Comparison of ENCODE assay signal across 10 mouse cellular contexts in genomic region chr13:112989541-112989940, GRCm38 (mm10). TPM values are rescaled to one million over a fixed set of nuclear protein-coding genes. Genes with fewer than 3 reads are reported as not detected.
DNase-seq lines count a peak whose midpoint lies in the region; ATAC-seq and TF ChIP-seq lines count a peak whose summit lies in the region.
"Had no signal": no experiment of that assay in that cellular context is flagged by ENCODE, and none has a peak within 500 bp of the region (broad histone marks: within the 10 kb centered on the region; RNA-seq: fewer than 3 reads in every experiment).

No protein-coding gene starts in this region.

- no peak overlapping the region for H3K9ac ChIP-seq in kidney, embryonic 14.5 days (ENCODE audit: low read depth, low read length)
- H3K9ac ChIP-seq in hindbrain, postnatal 0 days (replicated peaks; ENCODE audit: low read length): no peak overlapping the region
- H3K9ac ChIP-seq in midbrain, embryonic 15.5 days: no peak overlapping the region

- H3K27me3 ChIP-seq in kidney, embryonic 14.5 days (ENCODE audit: control insufficient read depth, insufficient read depth, low read length): peaks cover 79% of the 10 kb centered on the region
- peaks cover 60% of the 10 kb centered on the region for H3K27me3 ChIP-seq in hindbrain, postnatal 0 days (ENCODE audit: insufficient read depth, low read length)
- H3K27me3 ChIP-seq in midbrain, embryonic 15.5 days (replicated peaks): peaks cover 69% of the 10 kb centered on the region
- peaks cover 38% of the 10 kb centered on the region for H3K27me3 ChIP-seq in thymus, adult 2 months (ENCODE audit: control insufficient read depth, insufficient read depth, low read length)

- TF ChIP-seq POLR2A in thymus, adult 2 months (IDR thresholded peaks at IDR 0.05; ENCODE audit: control insufficient read depth, extremely low read depth, insufficient read depth, low read length, poor library complexity): no peak

- peak overlapping the region; percentile 17 for H3K4me3 ChIP-seq in kidney, embryonic 14.5 days (ENCODE audit: low read length)
- peak overlapping the region; percentile 54 for H3K4me3 ChIP-seq in hindbrain, postnatal 0 days (ENCODE audit: low read length)
- peak overlapping the region; percentile 0; the same call in 1 of the 2 replicates for H3K4me3 ChIP-seq in midbrain, embryonic 15.5 days
- no peak overlapping the region for H3K4me3 ChIP-seq in thymus, adult 2 months (ENCODE audit: control insufficient read depth, insufficient read depth, low read length)

- no peak for TF ChIP-seq CTCF in hindbrain, postnatal 0 days (IDR thresholded peaks at IDR 0.05; ENCODE audit: low read depth)
- TF ChIP-seq CTCF in thymus, adult 2 months (IDR thresholded peaks at IDR 0.05; ENCODE audit: borderline replicate concordance, control insufficient read depth, extremely low read depth, insufficient read depth, low read length, poor library complexity): no peak

- no peaks in the 10 kb centered on the region for H3K9me3 ChIP-seq in kidney, embryonic 14.5 days (ENCODE audit: control insufficient read depth, low read length)
- no peaks in the 10 kb centered on the region for H3K9me3 ChIP-seq in hindbrain, postnatal 0 days (ENCODE audit: low read length)
- H3K9me3 ChIP-seq in midbrain, embryonic 15.5 days: no peaks in the 10 kb centered on the region

- H3K27ac ChIP-seq in kidney, embryonic 14.5 days (ENCODE audit: low read depth, low read length): no peak overlapping the region
- H3K27ac ChIP-seq in hindbrain, postnatal 0 days: no peak overlapping the region
- H3K27ac ChIP-seq in midbrain, embryonic 15.5 days: no peak overlapping the region
- H3K27ac ChIP-seq in thymus, adult 2 months (ENCODE audit: control insufficient read depth, insufficient read depth, low read length): no peak overlapping the region

- intact Hi-C loops in gastrocnemius, postnatal 14 days (cut with DNase I; ENCODE audit: low total_unique reads): no loop called here

- H3K4me1 ChIP-seq in kidney, embryonic 14.5 days (ENCODE audit: control insufficient read depth, insufficient read depth, low read length): peaks cover 39% of the 10 kb centered on the region
- peaks cover 5% of the 10 kb centered on the region; the same call in 1 of the 2 replicates for H3K4me1 ChIP-seq in hindbrain, postnatal 0 days (ENCODE audit: insufficient read depth, low read length)
- H3K4me1 ChIP-seq in midbrain, embryonic 15.5 days: peaks cover 55% of the 10 kb centered on the region
- H3K4me1 ChIP-seq in thymus, adult 2 months (replicated peaks; ENCODE audit: control insufficient read depth, insufficient read depth, low read length): peaks cover 32% of the 10 kb centered on the region

- peak overlapping the region; percentile 96 for H3K4me2 ChIP-seq in kidney, embryonic 14.5 days (replicated peaks; ENCODE audit: low read depth, low read length)
- H3K4me2 ChIP-seq in hindbrain, postnatal 0 days (ENCODE audit: low read depth, low read length): peak overlapping the region; percentile 39
- H3K4me2 ChIP-seq in midbrain, embryonic 15.5 days: peak overlapping the region; percentile 95

- no peak for DNase-seq in kidney, adult 11 months
- DNase-seq in embryo, embryonic 10.5 days (ENCODE audit: low spot score): peak; percentile 41
- no peak for DNase-seq in hindbrain, postnatal 0 days (ENCODE audit: low spot score)
- no peak for DNase-seq in ovary, postnatal 14 days (ENCODE audit: low spot score)
- no peak for DNase-seq in thymus, adult 2 months
- no peak for DNase-seq in gastrocnemius, postnatal 14 days
- DNase-seq: gastrocnemius, postnatal 36 days had no signal

- 2% methylated on average over 23 of the region's 23 CpGs for WGBS in kidney, embryonic 14.5 days
- WGBS in hindbrain, postnatal 0 days: under 1% methylated on average over 23 of the region's 23 CpGs
- WGBS in midbrain, embryonic 15.5 days: under 1% methylated on average over 23 of the region's 23 CpGs
- 5% methylated on average over 23 of the region's 23 CpGs for WGBS in thymus, adult 2 months

- H3K36me3 ChIP-seq in kidney, embryonic 14.5 days (ENCODE audit: control insufficient read depth, insufficient read depth, low read length): no peaks in the 10 kb centered on the region
- H3K36me3 ChIP-seq in hindbrain, postnatal 0 days (ENCODE audit: insufficient read depth, low read length): no peaks in the 10 kb centered on the region
- no peaks in the 10 kb centered on the region for H3K36me3 ChIP-seq in midbrain, embryonic 15.5 days (replicated peaks)
- no peaks in the 10 kb centered on the region for H3K36me3 ChIP-seq in thymus, adult 2 months (ENCODE audit: control insufficient read depth, insufficient read depth, low read length)

- no peak for ATAC-seq in kidney, embryonic 14.5 days (ENCODE audit: low FRiP score, low TSS enrichment)
- ATAC-seq in hindbrain, postnatal 0 days: no peak
- no peak for ATAC-seq in midbrain, embryonic 15.5 days (replicated peaks)

RNA-seq across cellular contexts. Expression of gene Ccno, which starts 1.9 kb away (rescaled TPM):
- polyA plus RNA-seq in kidney, embryonic 14.5 days (2014; fragmentation: Nextera tagmentation; extraction: Ambion mirVana): 0.17 and 0.55 TPM in 2 replicates
- 1.3 and 2.7 TPM in 2 replicates for total RNA-seq in hindbrain, postnatal 0 days (2014; rRNA removed)
- 1.7 and 1.9 TPM in 2 replicates for polyA plus RNA-seq in hindbrain, postnatal 0 days (2015; fragmentation: Nextera tagmentation; extraction: Ambion mirVana)
- 1.6 and 2.3 TPM in 2 replicates for polyA plus RNA-seq in midbrain, embryonic 15.5 days (2015; fragmentation: Nextera tagmentation; extraction: Ambion mirVana)
- 3.9 and 6.1 TPM in 2 replicates for polyA plus RNA-seq in thymus, adult 2 months (2012; rRNA removed)
- total RNA-seq in gastrocnemius, postnatal 14 days (2021): under 1 TPM in 1 of 2 experiments, not detected in 1; 0.18 TPM
- total RNA-seq: gastrocnemius, postnatal 36 days had no signal

RNA-seq across cellular contexts. Expression of gene Mcidas, which starts 4.1 kb away (rescaled TPM):
- polyA plus RNA-seq in kidney, embryonic 14.5 days (2014; fragmentation: Nextera tagmentation; extraction: Ambion mirVana): not detected in 2 replicates
- total RNA-seq in hindbrain, postnatal 0 days (2014; rRNA removed): 0.73 and 2.4 TPM in 2 replicates
- polyA plus RNA-seq in hindbrain, postnatal 0 days (2015; fragmentation: Nextera tagmentation; extraction: Ambion mirVana): 0.88 and 0.95 TPM in 2 replicates
- polyA plus RNA-seq in midbrain, embryonic 15.5 days (2015; fragmentation: Nextera tagmentation; extraction: Ambion mirVana): 0.75 and 0.83 TPM in 2 replicates
- polyA plus RNA-seq in thymus, adult 2 months (2012; rRNA removed): 0.28 and 0.32 TPM in 2 replicates
- total RNA-seq in gastrocnemius, postnatal 14 days (2021): not detected
- total RNA-seq: gastrocnemius, postnatal 36 days; neutrophil, adult 5-6 weeks had no signal

RNA-seq across cellular contexts. Expression of gene Cdc20b, which starts 45.4 kb away (rescaled TPM):
- not detected in 2 replicates for polyA plus RNA-seq in kidney, embryonic 14.5 days (2014; fragmentation: Nextera tagmentation; extraction: Ambion mirVana)
- 2.4 and 3.1 TPM in 2 replicates for total RNA-seq in hindbrain, postnatal 0 days (2014; rRNA removed)
- 0.34 and 0.60 TPM in 2 replicates for polyA plus RNA-seq in hindbrain, postnatal 0 days (2015; fragmentation: Nextera tagmentation; extraction: Ambion mirVana)
- 0.45 and 0.57 TPM in 2 replicates for polyA plus RNA-seq in midbrain, embryonic 15.5 days (2015; fragmentation: Nextera tagmentation; extraction: Ambion mirVana)
- 0.47 and 0.48 TPM in 2 replicates for polyA plus RNA-seq in thymus, adult 2 months (2012; rRNA removed)
- not detected for total RNA-seq in gastrocnemius, postnatal 14 days (2021)
- total RNA-seq: gastrocnemius, postnatal 36 days; neutrophil, adult 5-6 weeks had no signal

RNA-seq across cellular contexts. Expression of gene Gpx8, which starts 56.7 kb away (rescaled TPM):
- polyA plus RNA-seq in kidney, embryonic 14.5 days (2014; fragmentation: Nextera tagmentation; extraction: Ambion mirVana): 142 and 204 TPM in 2 replicates
- total RNA-seq in hindbrain, postnatal 0 days (2014; rRNA removed): 10.2 and 19.7 TPM in 2 replicates
- 60.4 and 67.0 TPM in 2 replicates for polyA plus RNA-seq in hindbrain, postnatal 0 days (2015; fragmentation: Nextera tagmentation; extraction: Ambion mirVana)
- polyA plus RNA-seq in midbrain, embryonic 15.5 days (2015; fragmentation: Nextera tagmentation; extraction: Ambion mirVana): 42.0 and 52.5 TPM in 2 replicates
- polyA plus RNA-seq in thymus, adult 2 months (2012; rRNA removed): 1.3 and 1.9 TPM in 2 replicates
- total RNA-seq in gastrocnemius, postnatal 14 days (2021): 10 to 100 TPM; 20.8 to 27.5 TPM
- total RNA-seq: neutrophil, adult 5-6 weeks had no signal

Comparison
In these comparisons a context has a peak if more than half of its experiments do, and no peak if none do; other contexts are left out.
1. H3K4me2 ChIP-seq: peak in every context shown above with its lines; median percentile 96 in kidney, embryonic 14.5 days; 95 in midbrain, embryonic 15.5 days; 39 in hindbrain, postnatal 0 days.